Mouse (Mus musculus) limb, embryonic 13.5 days (tissue): ENCODE results near the gene Bik. TPM values are rescaled to one million over a fixed set of nuclear protein-coding genes. Genes with fewer than 3 reads are reported as not detected.

Experiments used
- ATAC-seq: fragments of 200-750 bp; cut with Nextera tagmentation; 2 replicates; pipeline ENCODE4 v1.8.0; 2017; ENCODE audit warnings: low read depth, moderate number of reproducible peaks, moderate TSS enrichment; ENCODE audit not compliant: low FRiP score
- H3K27ac ChIP-seq: fragments of 300-500 bp; sonication (generic); 2 replicates; pipeline ENCODE4 v1.5.1; 2015; ENCODE audit warnings: inconsistent platforms, mild to moderate bottlenecking, moderate library complexity
- H3K27me3 ChIP-seq: fragments of 300-500 bp; sonication (generic); 2 replicates; pipeline ENCODE4 v1.6.1; 2015; ENCODE audit warnings: mild to moderate bottlenecking, inconsistent platforms
- H3K36me3 ChIP-seq: fragments of 300-500 bp; sonication (generic); 2 replicates; pipeline ENCODE4 v1.6.1; 2015; ENCODE audit warnings: inconsistent platforms, mild to moderate bottlenecking, moderate library complexity
- H3K4me1 ChIP-seq: fragments of 300-500 bp; sonication (generic); 2 replicates; pipeline ENCODE4 v1.6.1; 2015; ENCODE audit warnings: inconsistent platforms
- H3K4me2 ChIP-seq: fragments of 300-500 bp; sonication (generic); replicated peaks from 2 replicates; pipeline ENCODE4 v1.6.1; 2015; ENCODE audit warnings: inconsistent platforms, mild to moderate bottlenecking, moderate library complexity
- H3K4me3 ChIP-seq: fragments of 300-500 bp; sonication (generic); 2 replicates; pipeline ENCODE4 v1.5.1; 2015; ENCODE audit warnings: moderate library complexity, mild to moderate bottlenecking, inconsistent platforms
- H3K9ac ChIP-seq: fragments of 300-500 bp; sonication (generic); 2 replicates; pipeline ENCODE4 v1.6.1; 2015; ENCODE audit warnings: mild to moderate bottlenecking, inconsistent platforms
- H3K9me3 ChIP-seq: fragments of 300-500 bp; sonication (generic); 2 replicates; pipeline ENCODE4 v1.6.1; 2016; ENCODE audit warnings: inconsistent platforms
- WGBS: fragments of 180-500 bp; shearing (Covaris S2); methylation state at CpG from one replicate; pipeline ENCODE4 v1.1.7; 2015; 5-methylcytosine and 5-hydroxymethylcytosine counted together
- polyA plus RNA-seq: library from polyadenylated mRNA; unstranded; fragments of >200 nt; fragmentation: Nextera tagmentation; extraction: Ambion mirVana; gene quantifications from 2 replicates; pipeline ENCODE4 v1.2.1, GENCODE M21; 2015

Gene Bik
- polyA plus RNA-seq, 1 experiment from 2014 or later = 3.5 TPM

DNA sequence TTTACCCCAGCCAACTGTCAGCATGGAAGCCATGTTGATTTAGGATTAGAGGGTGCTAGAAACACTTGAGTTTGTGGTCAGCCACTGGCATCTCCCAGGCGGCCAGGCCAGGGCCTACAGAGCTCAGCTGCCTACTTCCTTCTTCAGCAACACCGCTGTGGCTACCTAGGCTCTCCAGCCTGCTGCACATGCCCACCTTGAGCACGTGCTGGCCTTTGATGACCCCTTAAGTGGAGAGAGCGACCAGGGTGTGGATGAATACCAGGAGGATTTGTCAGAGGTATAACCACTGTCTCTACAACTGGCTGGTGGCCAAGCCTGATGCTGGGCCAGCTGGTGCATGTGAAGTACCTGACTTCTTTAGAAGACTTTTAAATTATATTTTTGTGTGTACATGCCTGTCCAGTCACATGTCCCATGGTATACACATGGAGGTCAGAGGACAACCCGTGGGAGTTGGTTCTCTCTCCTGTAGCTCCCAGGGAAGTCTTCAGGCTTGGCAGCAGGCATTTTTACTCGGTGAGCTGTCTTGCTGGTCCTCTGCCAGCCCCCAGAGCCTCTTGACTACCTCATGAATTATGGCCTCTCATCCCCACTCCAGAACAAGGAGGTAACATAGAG lies 48.2 kb downstream of the Bik start:
- 84% methylated on average over 6 of the region's 6 CpGs for WGBS
- Histone ChIP-seq H3K27me3 (no peaks in the 10 kb centered on the region), H3K4me2 (no peak overlapping the region), H3K9ac (no peak overlapping the region), H3K4me1 (no peaks in the 10 kb centered on the region), H3K27ac (no peak overlapping the region), H3K36me3 (peaks cover 61% of the 10 kb centered on the region), H3K4me3 (no peak overlapping the region), H3K9me3 (no peaks in the 10 kb centered on the region)
- no peak for ATAC-seq

DNA sequence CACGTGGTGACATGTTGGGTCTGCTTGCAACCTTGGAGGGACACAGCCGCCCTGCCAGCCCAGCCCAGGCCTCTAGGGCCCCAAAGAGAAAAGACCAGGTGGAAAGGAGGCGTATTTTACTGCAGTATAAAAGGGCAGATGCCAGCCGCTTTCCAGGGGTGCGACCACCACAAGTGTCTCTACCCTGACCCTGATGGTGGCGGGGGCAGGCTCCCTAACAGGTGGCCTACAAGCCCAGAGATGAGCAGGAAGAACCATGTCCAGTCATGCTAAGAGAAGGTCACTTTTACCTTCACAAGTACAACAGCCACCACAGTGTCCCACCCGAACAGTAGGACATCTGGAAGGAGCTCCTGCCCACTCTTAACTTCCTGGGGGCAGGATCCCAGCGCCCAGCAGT lies 48.9 kb downstream of the Bik start:
- no peak overlapping the region for H3K27ac ChIP-seq
- no peaks in the 10 kb centered on the region for H3K9me3 ChIP-seq
- no peak overlapping the region for H3K9ac ChIP-seq
- 85% methylated on average over 8 of the region's 8 CpGs for WGBS
- no peak for ATAC-seq
- peaks cover 68% of the 10 kb centered on the region for H3K36me3 ChIP-seq
- H3K27me3 ChIP-seq = no peaks in the 10 kb centered on the region
- H3K4me2 ChIP-seq = no peak overlapping the region
- H3K4me3 ChIP-seq = no peak overlapping the region
- no peaks in the 10 kb centered on the region for H3K4me1 ChIP-seq

DNA sequence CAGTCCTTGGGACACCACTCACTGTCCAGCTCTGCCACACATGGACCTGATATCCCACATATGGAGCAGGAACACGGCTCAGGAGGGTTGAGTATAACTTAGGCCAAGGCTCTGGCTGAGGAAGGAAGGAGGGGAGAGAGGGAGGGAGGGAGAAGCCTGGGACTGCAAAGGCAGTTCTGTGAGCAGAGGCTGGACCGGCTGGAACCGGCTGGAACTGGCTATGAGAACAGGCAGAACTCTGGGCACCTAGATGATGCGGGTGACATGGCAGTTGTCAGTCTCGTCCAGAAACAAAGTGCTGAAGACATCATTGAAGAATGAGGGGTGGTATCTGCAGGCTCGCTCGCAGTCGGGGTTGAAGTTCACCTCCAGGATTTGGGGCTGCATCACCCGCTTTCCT lies 50.0 kb downstream of the Bik start:
- WGBS = 87% methylated on average over 9 of the region's 9 CpGs
- no peak overlapping the region for H3K27ac ChIP-seq
- H3K36me3 ChIP-seq = peaks cover 79% of the 10 kb centered on the region
- ATAC-seq = no peak
- no peaks in the 10 kb centered on the region for H3K4me1 ChIP-seq
- no peak overlapping the region for H3K4me2 ChIP-seq
- no peak overlapping the region for H3K4me3 ChIP-seq
- H3K9me3 ChIP-seq = no peaks in the 10 kb centered on the region
- H3K27me3 ChIP-seq = no peaks in the 10 kb centered on the region
- no peak overlapping the region for H3K9ac ChIP-seq

DNA sequence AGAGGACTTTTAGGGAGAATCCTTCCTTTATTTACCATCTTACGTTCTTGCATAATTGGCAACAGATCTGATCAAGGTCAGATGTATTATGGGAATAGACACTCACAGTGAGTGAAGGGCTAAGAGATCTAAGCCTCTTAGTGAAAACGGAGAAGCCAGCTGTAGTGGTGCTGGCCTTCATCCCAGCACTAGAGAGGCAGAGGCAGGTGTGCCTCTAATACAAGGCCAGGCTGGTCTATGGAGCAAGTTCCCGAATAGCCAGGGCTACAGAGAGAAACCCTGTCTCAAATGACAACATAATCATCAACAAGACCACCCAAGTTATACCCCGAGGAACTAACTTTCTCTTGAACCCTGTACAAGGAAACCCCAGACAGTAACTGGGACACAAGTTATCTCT lies 56.3 kb downstream of the Bik start:
- Histone ChIP-seq H3K36me3 (peaks cover 99% of the 10 kb centered on the region), H3K9me3 (peaks cover 11% of the 10 kb centered on the region), H3K9ac (no peak overlapping the region), H3K4me2 (no peak overlapping the region), H3K27ac (no peak overlapping the region), H3K4me3 (no peak overlapping the region), H3K27me3 (no peaks in the 10 kb centered on the region), H3K4me1 (no peaks in the 10 kb centered on the region)
- WGBS = 72% methylated on average over 4 of the region's 4 CpGs
- 0 out of 2 replicates have a peak, but pooled peaks have one; percentile 54 for ATAC-seq

DNA sequence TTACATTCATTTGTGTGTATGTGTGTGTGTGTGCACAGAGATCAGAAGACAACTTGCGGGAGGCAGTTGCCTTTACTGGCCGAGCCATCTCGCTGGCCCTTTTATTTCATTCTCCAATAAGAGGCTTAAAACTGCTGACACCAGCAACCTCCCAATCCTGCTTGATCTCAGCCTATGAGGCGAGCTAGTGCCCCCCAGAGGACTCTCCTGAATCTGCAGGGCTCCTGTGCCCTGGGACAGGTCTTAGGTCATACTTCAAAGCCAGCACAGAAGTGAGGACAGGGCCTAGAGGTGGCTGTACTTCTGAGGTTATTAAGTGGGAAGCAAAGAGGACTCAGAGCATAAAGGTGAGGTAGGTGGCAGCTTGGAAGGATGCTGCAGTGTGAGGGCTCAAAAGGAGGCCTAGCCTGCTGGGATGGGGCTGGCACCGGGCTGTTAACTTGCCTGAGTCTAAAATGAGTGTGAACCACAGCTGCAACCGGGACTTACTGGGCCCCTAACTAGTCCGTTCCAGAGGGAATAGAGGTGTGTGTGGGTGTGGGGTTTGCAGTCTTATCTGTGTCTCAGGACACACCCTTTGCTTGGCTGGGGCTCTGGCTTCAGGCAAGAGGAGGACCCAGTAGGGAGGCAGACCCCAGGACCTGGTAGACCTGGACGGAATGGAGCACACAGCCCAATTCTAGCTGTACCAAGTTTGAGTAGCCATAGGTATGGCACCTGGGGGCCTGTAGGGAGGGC lies 56.9 kb downstream of the Bik start:
- no peaks in the 10 kb centered on the region for H3K27me3 ChIP-seq
- ATAC-seq = no peak
- peaks cover 11% of the 10 kb centered on the region for H3K9me3 ChIP-seq
- H3K4me1 ChIP-seq = no peaks in the 10 kb centered on the region
- 69% methylated on average over 8 of the region's 8 CpGs for WGBS
- no peak overlapping the region for H3K4me3 ChIP-seq
- H3K27ac ChIP-seq = no peak overlapping the region
- H3K9ac ChIP-seq = no peak overlapping the region
- H3K36me3 ChIP-seq = peaks cover 99% of the 10 kb centered on the region
- no peak overlapping the region for H3K4me2 ChIP-seq

DNA sequence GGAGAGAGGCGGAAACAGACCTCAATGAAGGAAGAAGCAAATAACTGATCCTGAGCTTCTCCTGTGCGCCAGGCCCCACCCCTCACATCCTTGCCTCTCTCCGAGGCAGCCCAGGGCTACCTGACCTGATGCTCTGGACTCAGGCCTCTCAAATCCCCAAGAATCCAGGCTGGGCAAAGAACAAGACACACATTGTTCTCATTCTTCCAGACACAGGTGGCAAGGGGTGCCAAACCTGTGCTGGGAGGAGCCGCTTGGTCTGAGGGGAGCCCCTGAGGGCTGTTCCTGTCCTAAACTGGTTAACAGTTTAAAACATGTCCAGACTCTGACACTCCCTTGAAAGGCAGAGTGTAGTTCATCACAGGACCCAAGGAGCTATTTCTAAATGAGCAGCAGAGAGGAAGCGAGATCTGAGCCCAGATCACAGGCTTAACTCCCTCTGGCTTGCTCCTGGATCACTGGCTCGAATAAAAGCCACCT lies 58.1 kb downstream of the Bik start:
- Histone ChIP-seq H3K27ac (no peak overlapping the region), H3K36me3 (peaks cover 94% of the 10 kb centered on the region), H3K4me2 (no peak overlapping the region), H3K4me3 (no peak overlapping the region), H3K9ac (no peak overlapping the region), H3K4me1 (no peaks in the 10 kb centered on the region), H3K9me3 (peaks cover 11% of the 10 kb centered on the region), H3K27me3 (no peaks in the 10 kb centered on the region)
- no peak for ATAC-seq
- WGBS = 83% methylated on average over 6 of the region's 6 CpGs

DNA sequence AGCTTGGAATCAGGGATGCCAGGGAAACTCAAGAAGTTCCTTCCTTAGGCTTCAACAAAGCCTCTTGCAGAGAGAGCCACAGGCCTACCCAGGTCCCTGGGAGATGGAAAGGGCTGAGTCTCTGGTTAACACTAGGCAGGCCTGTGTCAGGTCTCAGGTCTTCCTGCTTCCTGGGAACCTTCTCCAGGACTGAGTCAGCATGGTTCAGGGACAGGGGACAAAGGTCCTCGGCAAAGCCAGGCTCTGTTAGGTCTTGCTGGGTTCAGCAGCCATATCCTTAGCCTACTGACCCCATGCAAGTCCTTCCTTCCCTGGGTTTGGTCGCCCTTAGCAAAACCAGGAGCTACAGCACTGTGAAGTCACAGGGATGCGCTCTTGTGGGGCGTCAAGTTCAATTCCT lies 64.2 kb downstream of the Bik start:
- Histone ChIP-seq H3K4me1 (peaks cover 21% of the 10 kb centered on the region), H3K36me3 (peaks cover 45% of the 10 kb centered on the region), H3K27me3 (no peaks in the 10 kb centered on the region), H3K4me3 (no peak overlapping the region), H3K9ac (no peak overlapping the region), H3K4me2 (no peak overlapping the region), H3K27ac (no peak overlapping the region), H3K9me3 (peaks cover 11% of the 10 kb centered on the region)
- WGBS = 88% methylated on average over 4 of the region's 4 CpGs
- no peak for ATAC-seq

DNA sequence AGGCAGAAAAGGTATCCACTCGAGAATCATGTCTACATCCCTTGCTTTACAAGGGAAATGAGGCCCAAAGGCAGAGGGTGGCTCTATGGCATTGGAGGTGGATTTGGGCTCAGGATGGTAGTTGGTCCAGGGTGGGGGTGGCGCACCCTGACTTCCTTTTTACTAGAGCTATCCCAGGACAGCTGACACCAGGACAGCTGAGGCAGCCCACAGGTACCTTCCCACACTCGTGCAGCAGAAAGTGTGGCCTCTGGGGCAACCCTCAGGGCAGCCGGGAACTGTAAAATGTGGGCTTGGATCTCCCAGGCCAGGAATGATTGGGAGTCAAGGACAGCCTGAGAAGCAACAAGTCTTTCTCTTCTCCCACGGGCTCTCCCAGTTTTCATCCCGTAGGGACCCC lies 65.1 kb downstream of the Bik start:
- Histone ChIP-seq H3K27me3 (no peaks in the 10 kb centered on the region), H3K4me1 (peaks cover 21% of the 10 kb centered on the region), H3K36me3 (peaks cover 35% of the 10 kb centered on the region), H3K27ac (no peak overlapping the region), H3K4me3 (no peak overlapping the region), H3K9me3 (0 out of 2 replicates have a peak, but pooled peaks cover 2% of the 10 kb centered on the region), H3K9ac (no peak overlapping the region), H3K4me2 (no peak overlapping the region)
- no peak for ATAC-seq
- 84% methylated on average over 6 of the region's 6 CpGs for WGBS

DNA sequence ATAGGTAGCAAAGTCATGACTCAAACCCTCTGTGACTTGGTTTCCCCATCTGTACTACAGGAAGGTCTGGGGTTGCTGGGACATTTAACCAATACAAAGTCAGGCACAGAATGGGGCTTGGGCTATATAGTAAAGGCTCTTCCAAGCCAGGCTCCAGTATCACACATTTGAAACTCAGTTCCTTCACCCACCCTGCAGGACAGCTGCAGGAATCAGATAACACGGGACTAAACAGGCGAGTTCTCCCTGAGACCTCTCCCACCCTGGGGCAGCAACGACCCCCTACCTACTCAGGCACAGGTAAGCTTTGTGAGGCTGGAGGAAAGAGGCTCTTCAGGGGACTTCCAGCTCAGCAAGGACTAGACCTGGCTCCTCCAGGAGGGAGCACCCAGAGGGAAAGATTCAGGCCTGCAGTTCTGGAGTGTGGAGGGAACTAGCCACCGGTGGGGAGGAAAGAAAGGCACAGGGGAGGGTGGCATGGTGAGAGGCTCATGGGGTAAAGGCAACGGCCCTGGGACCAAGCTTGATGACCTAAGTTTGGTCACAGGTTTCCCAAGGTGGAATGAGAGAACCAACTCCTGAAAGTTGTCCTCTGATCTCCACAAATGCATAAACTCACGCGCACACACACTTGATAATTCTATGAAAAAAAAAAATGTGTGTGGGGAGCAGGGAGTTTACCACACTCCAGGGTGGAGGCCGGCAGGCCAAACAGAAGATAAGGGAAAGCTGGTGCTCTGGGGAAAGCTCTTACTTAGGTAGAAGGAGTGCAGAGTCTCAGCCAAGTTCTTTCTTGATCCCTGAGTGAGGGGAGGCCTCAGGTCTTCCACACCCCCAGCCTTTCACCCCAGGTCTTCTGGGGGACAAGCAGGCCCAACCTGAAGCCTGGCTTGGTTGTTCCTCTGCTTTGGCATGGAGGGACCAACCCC lies 65.9 kb downstream of the Bik start:
- Histone ChIP-seq H3K9ac (0 out of 2 replicates have a peak overlapping the region, but pooled peaks have one; percentile 87), H3K9me3 (no peaks in the 10 kb centered on the region), H3K36me3 (peaks cover 28% of the 10 kb centered on the region), H3K27ac (no peak overlapping the region), H3K27me3 (no peaks in the 10 kb centered on the region), H3K4me3 (no peak overlapping the region), H3K4me2 (peak overlapping the region; percentile 91), H3K4me1 (peaks cover 21% of the 10 kb centered on the region)
- no peak for ATAC-seq
- 67% methylated on average over 8 of the region's 8 CpGs for WGBS

DNA sequence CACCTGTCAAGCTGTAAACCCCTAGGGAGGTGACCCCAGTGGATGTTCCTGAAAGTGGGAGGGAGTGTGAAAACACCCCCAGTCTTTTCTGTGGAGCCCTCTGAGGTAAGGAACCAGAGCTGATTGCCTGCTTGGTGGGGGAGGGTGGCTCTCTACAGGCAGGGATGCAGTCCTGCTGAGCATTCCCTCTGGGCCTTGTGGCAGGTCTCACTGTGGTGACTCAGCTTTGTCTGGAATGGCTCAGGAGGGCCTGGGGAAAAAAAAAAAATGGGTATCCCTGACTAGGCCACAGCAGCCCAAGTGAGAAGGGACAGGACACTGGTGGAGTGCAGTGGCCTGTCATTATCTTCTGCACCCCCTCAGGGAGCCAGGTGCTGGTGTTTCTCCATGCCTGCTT lies 66.5 kb downstream of the Bik start:
- ATAC-seq = no peak
- Histone ChIP-seq H3K27ac (no peak overlapping the region), H3K4me1 (peaks cover 21% of the 10 kb centered on the region), H3K27me3 (no peaks in the 10 kb centered on the region), H3K4me2 (peak overlapping the region; percentile 91), H3K4me3 (peak overlapping the region; percentile 82), H3K36me3 (peaks cover 22% of the 10 kb centered on the region), H3K9me3 (no peaks in the 10 kb centered on the region), H3K9ac (peak overlapping the region; percentile 87)

DNA sequence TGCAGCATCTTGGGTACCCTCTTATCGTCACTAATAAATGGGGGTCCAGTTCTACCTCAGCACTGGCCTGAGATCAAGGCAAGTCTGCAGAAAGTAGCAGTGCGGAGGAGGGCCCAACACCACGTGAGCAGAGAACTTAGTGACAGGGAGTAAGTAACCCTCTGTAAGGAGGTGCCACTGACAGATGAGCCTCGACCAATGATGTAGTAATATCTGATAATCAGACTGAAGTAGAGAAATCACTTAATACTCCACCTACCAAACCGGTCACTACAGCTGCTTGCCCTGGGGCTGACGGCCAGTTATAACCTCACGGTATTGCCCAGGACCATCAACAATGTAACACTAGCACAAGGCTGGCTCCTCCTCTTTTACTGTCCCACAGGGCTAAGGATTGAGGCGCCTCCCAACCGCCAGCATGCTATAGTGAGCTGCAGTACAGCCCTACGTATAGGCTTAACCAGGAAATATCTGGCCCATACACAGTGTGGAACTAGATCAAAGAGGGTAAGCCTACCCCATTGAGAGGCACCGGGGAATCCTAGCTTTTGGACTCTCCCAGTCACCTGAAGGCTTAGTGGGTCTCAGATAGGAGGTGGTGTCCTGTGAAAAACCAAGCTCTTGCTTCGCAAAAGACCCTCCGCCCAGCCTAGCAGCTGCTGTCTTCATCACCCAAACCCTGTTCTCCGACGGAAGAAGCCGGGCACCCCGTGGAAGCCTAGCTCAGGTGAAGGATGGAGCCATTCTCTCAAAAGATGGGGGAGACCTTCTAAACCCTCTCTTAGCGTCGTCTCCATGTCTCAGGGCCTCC lies 67.2 kb downstream of the Bik start:
- no peak overlapping the region; the same call in 1 of the 2 replicates for H3K27ac ChIP-seq
- ATAC-seq = peak; percentile 30; the same call in 1 of the 2 replicates
- peaks cover 15% of the 10 kb centered on the region for H3K36me3 ChIP-seq
- H3K4me2 ChIP-seq = peak overlapping the region; percentile 91
- H3K4me3 ChIP-seq = peak overlapping the region; percentile 82
- no peaks in the 10 kb centered on the region for H3K9me3 ChIP-seq
- H3K9ac ChIP-seq = peak overlapping the region; percentile 87
- H3K27me3 ChIP-seq = no peaks in the 10 kb centered on the region
- H3K4me1 ChIP-seq = peaks cover 21% of the 10 kb centered on the region
- 7% methylated on average over 19 of the region's 19 CpGs for WGBS
